Mouse (Mus musculus) midbrain, embryonic 16.5 days (tissue): ENCODE data around the gene Dcp1b. TPM values are rescaled to one million over a fixed set of nuclear protein-coding genes. Genes with fewer than 3 reads are reported as not detected.

Experiments
- ATAC-seq: fragments of 200-750 bp; cut with Nextera tagmentation; 2 replicates; pipeline ENCODE4 v1.8.0; 2017; ENCODE audit warnings: moderate TSS enrichment
- H3K27ac ChIP-seq: fragments of 300-500 bp; sonication (generic); 2 replicates; pipeline ENCODE4 v1.5.1; 2014; ENCODE audit warnings: mild to moderate bottlenecking, low read length, mixed read lengths
- H3K27me3 ChIP-seq: fragments of 300-500 bp; sonication (generic); 2 replicates; pipeline ENCODE4 v1.6.1; 2014; ENCODE audit warnings: low read depth, low read length, mixed read lengths; ENCODE audit not compliant: control insufficient read depth, insufficient read depth
- H3K36me3 ChIP-seq: fragments of 300-500 bp; sonication (generic); 2 replicates; pipeline ENCODE4 v1.6.1; 2014; ENCODE audit warnings: mild to moderate bottlenecking, low read length, moderate library complexity, mixed read lengths; ENCODE audit not compliant: control insufficient read depth, insufficient read depth
- H3K4me1 ChIP-seq: fragments of 300-500 bp; sonication (generic); 2 replicates; pipeline ENCODE4 v1.6.1; 2014; ENCODE audit warnings: mild to moderate bottlenecking, low read length, mixed read lengths; ENCODE audit not compliant: control insufficient read depth, insufficient read depth
- H3K4me2 ChIP-seq: fragments of 300-500 bp; sonication (generic); 2 replicates; pipeline ENCODE4 v1.6.1; 2014; ENCODE audit warnings: mild to moderate bottlenecking, low read length, mixed read lengths
- H3K4me3 ChIP-seq: fragments of 300-500 bp; sonication (generic); 2 replicates; pipeline ENCODE4 v1.5.1; 2014; ENCODE audit warnings: low read depth, mild to moderate bottlenecking, low read length, moderate library complexity, mixed read lengths
- H3K9ac ChIP-seq: fragments of 300-500 bp; sonication (generic); 2 replicates; pipeline ENCODE4 v1.6.1; 2014; ENCODE audit warnings: low read depth, low read length, mixed read lengths
- H3K9me3 ChIP-seq: fragments of 300-500 bp; sonication (generic); replicated peaks from 2 replicates; pipeline ENCODE4 v1.6.1; 2014; ENCODE audit warnings: mild to moderate bottlenecking, low read length, mixed read lengths; ENCODE audit not compliant: control insufficient read depth, poor library complexity, severe bottlenecking
- WGBS: fragments of 180-500 bp; shearing (Covaris S2); extraction: QIAGEN DNeasy Blood & Tissue Kit; methylation state at CpG from one replicate; pipeline ENCODE4 v1.1.7; 2014; 5-methylcytosine and 5-hydroxymethylcytosine counted together
- polyA plus RNA-seq: library from polyadenylated mRNA; unstranded; fragments of >200 nt; fragmentation: Nextera tagmentation; extraction: Ambion mirVana; gene quantifications from 2 replicates; pipeline ENCODE4 v1.2.1, GENCODE M21; 2015

Gene Dcp1b
- polyA plus RNA-seq, 1 experiment from 2014 or later: 13.4 TPM

GRCm38 (mm10) chr6:119145109-119145508 is 29.9 kb upstream of the Dcp1b start:
- ATAC-seq: no peak
- no peaks in the 10 kb centered on the region for H3K9me3 ChIP-seq
- WGBS: 78% methylated on average over 4 of the region's 4 CpGs

GRCm38 (mm10) chr6:119165677-119166076 is 9.4 kb upstream of the Dcp1b start:
- no peak overlapping the region for H3K4me2 ChIP-seq
- H3K36me3 ChIP-seq: no peaks in the 10 kb centered on the region
- H3K9me3 ChIP-seq: no peaks in the 10 kb centered on the region
- H3K9ac ChIP-seq: no peak overlapping the region
- H3K4me1 ChIP-seq: no peaks in the 10 kb centered on the region
- no peak overlapping the region for H3K4me3 ChIP-seq
- ATAC-seq: no peak
- H3K27me3 ChIP-seq: no peaks in the 10 kb centered on the region
- H3K27ac ChIP-seq: no peak overlapping the region

More at GRCm38 (mm10) chr6:119145109-119145508, 29.9 kb upstream of the Dcp1b start:
- H3K4me3 ChIP-seq: no peak overlapping the region
- no peak overlapping the region for H3K27ac ChIP-seq
- H3K36me3 ChIP-seq: no peaks in the 10 kb centered on the region
- no peak overlapping the region for H3K4me2 ChIP-seq
- H3K27me3 ChIP-seq: no peaks in the 10 kb centered on the region
- H3K4me1 ChIP-seq: no peaks in the 10 kb centered on the region
- no peak overlapping the region for H3K9ac ChIP-seq

GRCm38 (mm10) chr6:119174307-119175074 is 562 bp upstream of the Dcp1b start:
- Histone ChIP-seq H3K9me3 (no peaks in the 10 kb centered on the region), H3K9ac (0 out of 2 replicates have a peak overlapping the region, but pooled peaks have one; percentile 8), H3K4me2 (peak overlapping the region; percentile 55), H3K27me3 (no peaks in the 10 kb centered on the region), H3K4me3 (peak overlapping the region; percentile 88), H3K27ac (peak overlapping the region; percentile 94), H3K36me3 (no peaks in the 10 kb centered on the region), H3K4me1 (peaks cover 24% of the 10 kb centered on the region)
- peak; percentile 61; the same call in 1 of the 2 replicates for ATAC-seq
- 58% methylated on average over 12 of the region's 12 CpGs for WGBS

- 66% methylated on average over 7 of the region's 7 CpGs for WGBS
- Histone ChIP-seq H3K4me3 (peak overlapping the region; percentile 88), H3K9ac (no peak overlapping the region), H3K9me3 (no peaks in the 10 kb centered on the region), H3K27ac (no peak overlapping the region), H3K27me3 (no peaks in the 10 kb centered on the region), H3K4me1 (peaks cover 24% of the 10 kb centered on the region), H3K4me2 (peak overlapping the region; percentile 74), H3K36me3 (no peaks in the 10 kb centered on the region)
- no peak for ATAC-seq
Measured at GRCm38 (mm10) chr6:119176103-119176502, 1.1 kb downstream of the Dcp1b start.

- Histone ChIP-seq H3K36me3 (no peaks in the 10 kb centered on the region), H3K4me3 (no peak overlapping the region), H3K4me1 (peaks cover 24% of the 10 kb centered on the region), H3K27me3 (no peaks in the 10 kb centered on the region), H3K9ac (0 out of 2 replicates have a peak overlapping the region, but pooled peaks have one; percentile 41), H3K4me2 (peak overlapping the region; percentile 28; the same call in 1 of the 2 replicates), H3K9me3 (no peaks in the 10 kb centered on the region), H3K27ac (no peak overlapping the region)
- no peak for ATAC-seq
- 47% methylated on average over 8 of the region's 8 CpGs for WGBS
Measured at GRCm38 (mm10) chr6:119177101-119177500, 2.0 kb downstream of the Dcp1b start.

- Histone ChIP-seq H3K27ac (no peak overlapping the region), H3K4me3 (no peak overlapping the region), H3K27me3 (no peaks in the 10 kb centered on the region), H3K4me1 (peaks cover 19% of the 10 kb centered on the region), H3K36me3 (0 out of 2 replicates have a peak, but pooled peaks cover 5% of the 10 kb centered on the region), H3K9me3 (no peaks in the 10 kb centered on the region), H3K9ac (no peak overlapping the region), H3K4me2 (no peak overlapping the region)
- ATAC-seq: no peak
- 72% methylated on average over 2 of the region's 2 CpGs for WGBS
Measured at GRCm38 (mm10) chr6:119180188-119180587, 5.1 kb downstream of the Dcp1b start.

GRCm38 (mm10) chr6:119182211-119182610 is 7.2 kb downstream of the Dcp1b start:
- H3K4me1 ChIP-seq: peaks cover 3% of the 10 kb centered on the region
- ATAC-seq: no peak
- WGBS: 92% methylated on average over 9 of the region's 9 CpGs
- no peak overlapping the region for H3K4me2 ChIP-seq
- no peaks in the 10 kb centered on the region for H3K9me3 ChIP-seq
- H3K4me3 ChIP-seq: no peak overlapping the region
- no peaks in the 10 kb centered on the region for H3K27me3 ChIP-seq
- 0 out of 2 replicates have a peak, but pooled peaks cover 5% of the 10 kb centered on the region for H3K36me3 ChIP-seq
- H3K9ac ChIP-seq: no peak overlapping the region
- no peak overlapping the region for H3K27ac ChIP-seq

- ATAC-seq: no peak
- Histone ChIP-seq H3K4me2 (no peak overlapping the region), H3K27ac (no peak overlapping the region), H3K36me3 (0 out of 2 replicates have a peak, but pooled peaks cover 5% of the 10 kb centered on the region), H3K4me3 (no peak overlapping the region), H3K9ac (no peak overlapping the region), H3K4me1 (no peaks in the 10 kb centered on the region), H3K9me3 (no peaks in the 10 kb centered on the region), H3K27me3 (no peaks in the 10 kb centered on the region)
- WGBS: 24% methylated on average over 3 of the region's 3 CpGs
Measured at GRCm38 (mm10) chr6:119183781-119184180, 8.7 kb downstream of the Dcp1b start.

GRCm38 (mm10) chr6:119186658-119187057 is 11.6 kb downstream of the Dcp1b start:
- 63% methylated on average over 8 of the region's 8 CpGs for WGBS
- Histone ChIP-seq H3K9ac (no peak overlapping the region), H3K4me3 (no peak overlapping the region), H3K4me1 (no peaks in the 10 kb centered on the region), H3K4me2 (no peak overlapping the region), H3K9me3 (no peaks in the 10 kb centered on the region), H3K36me3 (0 out of 2 replicates have a peak, but pooled peaks cover 5% of the 10 kb centered on the region), H3K27ac (no peak overlapping the region), H3K27me3 (no peaks in the 10 kb centered on the region)
- ATAC-seq: no peak; the same call in 1 of the 2 replicates
